Mouse (Mus musculus) testis, postnatal 10 days (tissue): Measurements from ENCODE around the gene Baz2b.
"Not testable (repeated sequence)": the region's sequence is repeated elsewhere in the genome, so short reads cannot be mapped to it uniquely, and the experiment has no call there.

Source experiments
- DNase-seq: peaks from one replicate; pipeline ENCODE4 v3.0.0; 2021; ENCODE audit warnings: low spot score

Gene Baz2b

GRCm38 (mm10) chr2:60089528-60090247 lies 120.0 kb downstream of the Baz2b start:
- DNase-seq = no peak

GRCm38 (mm10) chr2:60088785-60089527 lies 120.7 kb downstream of the Baz2b start:
- DNase-seq = no peak

GRCm38 (mm10) chr2:60086197-60086903 lies 123.3 kb downstream of the Baz2b start:
- DNase-seq = no peak

GRCm38 (mm10) chr2:60084823-60085222 lies 124.8 kb downstream of the Baz2b start:
- no peak for DNase-seq

GRCm38 (mm10) chr2:60082984-60083636 lies 126.5 kb downstream of the Baz2b start:
- no peak for DNase-seq

- no peak for DNase-seq
Measured at GRCm38 (mm10) chr2:60082225-60082624, 127.4 kb downstream of the Baz2b start.

GRCm38 (mm10) chr2:60080831-60081230 lies 128.8 kb downstream of the Baz2b start:
- DNase-seq = no peak

GRCm38 (mm10) chr2:60077631-60078030 lies 132.0 kb downstream of the Baz2b start:
- no peak for DNase-seq

GRCm38 (mm10) chr2:60076800-60077199 lies 132.8 kb downstream of the Baz2b start:
- no peak for DNase-seq

GRCm38 (mm10) chr2:60076025-60076424 lies 133.6 kb downstream of the Baz2b start:
- DNase-seq = no peak

GRCm38 (mm10) chr2:60073798-60074197 lies 135.8 kb downstream of the Baz2b start:
- not testable (repeated sequence) for DNase-seq

- DNase-seq = no peak
Measured at GRCm38 (mm10) chr2:60071813-60072212, 137.8 kb downstream of the Baz2b start.

- no peak for DNase-seq
Measured at GRCm38 (mm10) chr2:60070938-60071337, 138.7 kb downstream of the Baz2b start.

- no peak for DNase-seq
Measured at GRCm38 (mm10) chr2:60068468-60068867, 141.2 kb downstream of the Baz2b start.

- DNase-seq = no peak
Measured at GRCm38 (mm10) chr2:60065415-60065814, 144.2 kb downstream of the Baz2b start.

GRCm38 (mm10) chr2:60060185-60060775 lies 149.4 kb downstream of the Baz2b start:
- no peak for DNase-seq

GRCm38 (mm10) chr2:60059300-60059699 lies 150.3 kb downstream of the Baz2b start:
- no peak for DNase-seq

GRCm38 (mm10) chr2:60056043-60056442 lies 153.6 kb downstream of the Baz2b start:
- no peak for DNase-seq

GRCm38 (mm10) chr2:60054808-60055535 lies 154.7 kb downstream of the Baz2b start:
- DNase-seq = no peak

GRCm38 (mm10) chr2:60053222-60054010 lies 156.2 kb downstream of the Baz2b start:
- no peak for DNase-seq
